Mouse (Mus musculus): ENCODE data around the gene Farsa.

The Farsa gene

GRCm38 (mm10) chr8:84910551-84910950, 53.8 kb downstream of the Farsa start:
- DNase-seq (ENCODE audit: low spot score in 2 of 2): no peak

- DNase-seq (ENCODE audit: low spot score in 2 of 2): no peak
Measured at GRCm38 (mm10) chr8:84911854-84912253, 55.1 kb downstream of the Farsa start.

- no peak for DNase-seq (ENCODE audit: low spot score in 2 of 2)
Measured at GRCm38 (mm10) chr8:84912391-84912790, 55.6 kb downstream of the Farsa start.

- peak; percentile 53 to 64 for DNase-seq (ENCODE audit: low spot score in 2 of 2)
Measured at GRCm38 (mm10) chr8:84912895-84913501, 56.2 kb downstream of the Farsa start.

- no peak for DNase-seq (ENCODE audit: low spot score in 2 of 2)
Measured at GRCm38 (mm10) chr8:84913502-84913900, 56.7 kb downstream of the Farsa start.

- DNase-seq (ENCODE audit: low spot score in 2 of 2): no peak
Measured at GRCm38 (mm10) chr8:84913960-84914359, 57.2 kb downstream of the Farsa start.

- DNase-seq (ENCODE audit: low spot score in 2 of 2): no peak
Measured at GRCm38 (mm10) chr8:84915269-84915668, 58.5 kb downstream of the Farsa start.

GRCm38 (mm10) chr8:84917781-84918180, 61.0 kb downstream of the Farsa start:
- DNase-seq (ENCODE audit: low spot score in 2 of 2): no peak

GRCm38 (mm10) chr8:84918646-84919045, 61.9 kb downstream of the Farsa start:
- DNase-seq (ENCODE audit: low spot score in 2 of 2): no peak
